Mouse (Mus musculus): ENCODE results near the gene Xpo6. TPM values are rescaled to one million over a fixed set of nuclear protein-coding genes. Genes with fewer than 3 reads are reported as not detected.

Gene Xpo6
- total RNA-seq (2022) = 10 to 100 TPM; 89.1 to 99.7 (median 96.2) TPM

- peak; percentile 89 to 90 for DNase-seq (ENCODE audit: low spot score in 2 of 2)
These were observed at the start of gene Xpo6 for GRCm38 (mm10) chr7:126200178-126200996. Gene Xpo6, minus strand, starts transcription at chr7:126200501.

DNA sequence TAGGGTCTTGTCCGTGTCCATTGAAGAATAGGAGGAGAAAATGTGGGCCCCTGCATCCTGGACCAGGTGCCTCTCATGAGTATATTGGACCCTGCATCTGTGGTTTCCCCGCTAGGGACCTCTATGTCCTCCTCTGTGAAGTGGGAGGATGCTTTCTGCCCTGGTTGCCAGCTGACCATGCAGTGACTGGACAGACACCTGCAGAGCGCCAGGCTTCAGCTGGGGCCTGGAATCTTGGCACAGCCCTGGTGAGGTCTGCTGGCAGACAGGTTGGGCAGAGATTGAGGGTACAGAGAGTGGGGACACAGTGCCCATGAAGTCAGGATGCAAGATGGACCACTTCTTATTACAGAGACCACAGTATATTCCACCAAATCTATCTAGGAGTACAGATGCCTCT is 49.7 kb upstream of the Xpo6 start:
- DNase-seq (ENCODE audit: low spot score in 2 of 2) = no peak

DNA sequence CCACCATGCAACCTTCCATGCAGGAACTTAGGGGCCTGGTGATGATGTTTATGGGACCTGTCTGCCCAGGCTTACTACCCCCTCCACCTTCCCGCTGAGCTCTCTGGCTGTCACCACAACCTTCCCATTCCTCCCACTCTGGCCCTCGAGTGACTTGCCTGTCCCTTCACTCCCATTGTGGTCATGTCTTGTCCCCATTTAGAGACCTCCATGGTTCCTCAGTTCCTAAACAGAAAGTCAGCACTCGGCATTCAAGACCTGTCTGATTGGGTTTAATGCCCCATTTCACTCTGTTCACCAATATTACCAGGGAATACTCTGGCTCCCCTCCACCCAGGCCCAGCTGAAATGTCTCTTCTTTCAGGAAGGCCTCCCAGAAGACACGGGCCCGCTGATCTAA is 48.8 kb upstream of the Xpo6 start:
- no peak for DNase-seq (ENCODE audit: low spot score in 2 of 2)

DNA sequence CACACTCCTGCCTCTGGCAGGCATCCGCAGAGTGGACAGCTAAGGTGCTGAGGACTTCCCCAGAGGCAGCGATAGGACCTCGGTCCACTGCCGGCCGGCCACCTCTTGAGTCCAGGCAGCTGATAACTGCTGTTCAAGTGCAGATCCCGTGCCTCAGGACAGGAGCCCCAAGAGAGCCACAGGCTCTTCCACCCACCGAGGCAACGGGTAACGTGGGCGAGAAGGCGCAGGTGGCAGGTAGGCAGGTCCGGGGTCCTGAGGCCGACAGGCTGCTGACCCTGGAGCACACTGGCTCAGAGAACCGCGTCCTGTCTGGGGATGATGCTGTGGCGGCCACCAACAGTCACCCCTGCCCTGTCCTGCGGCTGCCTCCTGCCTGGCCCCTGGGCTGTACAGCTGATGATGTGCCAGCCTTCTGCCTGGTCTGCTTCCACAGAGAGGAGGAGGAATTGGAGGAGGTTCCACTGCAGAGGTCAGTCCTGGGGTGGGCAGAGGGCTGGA is 48.4 kb upstream of the Xpo6 start:
- DNase-seq (ENCODE audit: low spot score in 2 of 2) = no peak

GRCm38 (mm10) chr7:126248088-126248487 is 47.8 kb upstream of the Xpo6 start:
- DNase-seq (ENCODE audit: low spot score in 2 of 2) = no peak

- DNase-seq (ENCODE audit: low spot score in 2 of 2) = no peak
These were observed 44.0 kb upstream of the Xpo6 start for GRCm38 (mm10) chr7:126244168-126244750.

DNA sequence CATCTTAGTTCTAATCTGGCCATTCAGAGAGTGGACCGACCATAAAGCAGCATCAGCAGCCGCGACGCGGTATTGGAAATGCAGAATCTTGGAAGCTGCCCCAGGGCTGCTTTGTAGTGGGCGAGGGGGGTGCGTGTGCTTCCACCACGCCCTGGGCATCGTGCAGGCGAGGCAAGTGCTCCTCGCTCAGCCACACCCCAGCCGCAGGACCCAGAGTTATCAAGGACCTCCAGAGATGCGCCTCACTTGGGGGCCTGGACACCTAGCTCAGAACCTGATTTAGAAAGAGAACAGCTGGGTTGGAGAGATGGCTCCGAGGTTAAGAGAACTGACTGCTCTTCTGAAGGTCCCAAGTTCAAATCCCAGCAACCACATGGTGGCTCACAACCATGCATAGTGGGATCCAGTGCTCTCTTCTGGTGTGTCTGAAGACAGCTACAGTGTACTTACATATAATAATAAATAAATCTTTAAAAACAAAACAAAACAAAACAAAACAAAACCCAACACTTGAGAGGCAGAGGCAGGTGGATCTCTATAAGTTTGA is 40.6 kb upstream of the Xpo6 start:
- no peak for DNase-seq (ENCODE audit: low spot score in 2 of 2)

DNA sequence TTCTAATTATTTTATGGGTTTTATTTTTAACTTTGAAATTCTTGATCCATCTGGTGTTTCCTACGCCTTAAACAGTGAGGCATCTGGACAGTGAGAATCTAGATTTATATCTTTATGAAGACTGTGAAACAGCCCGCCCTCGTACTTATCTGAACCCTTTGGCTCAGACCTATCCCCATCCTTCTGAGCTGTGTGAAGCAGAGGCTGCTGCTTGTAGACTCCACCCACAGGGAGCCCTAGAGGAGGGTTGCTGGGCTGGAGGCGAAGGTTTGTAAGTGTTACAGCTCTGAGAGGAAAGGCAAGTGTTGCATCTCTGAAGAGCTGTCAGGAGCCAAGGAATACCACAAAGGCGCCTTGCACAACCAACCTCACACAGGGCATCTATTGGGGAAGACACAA is 36.5 kb upstream of the Xpo6 start:
- DNase-seq (ENCODE audit: low spot score in 2 of 2) = peak in 1 of 2 experiments; percentile 33

GRCm38 (mm10) chr7:126236083-126236793 is 35.9 kb upstream of the Xpo6 start:
- no peak for DNase-seq (ENCODE audit: low spot score in 2 of 2)

- no peak for DNase-seq (ENCODE audit: low spot score in 2 of 2)
These were observed 34.3 kb upstream of the Xpo6 start for GRCm38 (mm10) chr7:126234611-126235010.

DNA sequence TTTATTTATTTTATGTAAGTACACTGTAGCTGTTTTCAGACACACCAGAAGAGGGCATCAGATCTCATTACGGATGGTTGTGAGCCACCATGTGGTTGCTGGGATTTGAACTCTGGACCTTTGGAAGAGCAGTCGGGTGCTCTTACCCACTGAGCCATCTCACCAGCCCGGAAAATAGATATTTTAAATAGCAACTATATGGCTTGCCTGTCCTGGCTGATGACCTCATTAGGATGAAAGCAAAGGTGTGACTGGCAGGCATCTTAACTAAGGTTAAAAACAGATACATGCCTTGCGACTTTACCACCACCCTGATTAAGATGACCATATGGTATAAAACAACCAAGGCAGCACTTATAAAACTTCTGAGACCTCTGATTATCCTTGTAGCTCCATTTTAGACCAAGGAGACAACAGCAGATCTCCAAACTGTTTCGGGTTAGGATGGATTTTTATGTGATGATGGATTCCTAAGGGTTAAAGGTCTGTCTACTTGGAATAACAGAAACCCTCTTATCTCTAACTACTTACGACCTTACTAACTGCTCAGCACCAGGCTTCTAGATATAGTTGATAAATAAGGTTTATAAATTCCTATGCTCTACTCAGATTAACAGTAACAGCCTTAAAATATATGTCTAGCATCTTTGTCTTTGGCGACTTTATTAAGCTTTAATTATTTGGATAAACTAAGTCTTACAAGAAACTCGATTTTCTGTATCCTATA is 32.2 kb upstream of the Xpo6 start:
- DNase-seq (ENCODE audit: low spot score in 2 of 2) = no peak

DNA sequence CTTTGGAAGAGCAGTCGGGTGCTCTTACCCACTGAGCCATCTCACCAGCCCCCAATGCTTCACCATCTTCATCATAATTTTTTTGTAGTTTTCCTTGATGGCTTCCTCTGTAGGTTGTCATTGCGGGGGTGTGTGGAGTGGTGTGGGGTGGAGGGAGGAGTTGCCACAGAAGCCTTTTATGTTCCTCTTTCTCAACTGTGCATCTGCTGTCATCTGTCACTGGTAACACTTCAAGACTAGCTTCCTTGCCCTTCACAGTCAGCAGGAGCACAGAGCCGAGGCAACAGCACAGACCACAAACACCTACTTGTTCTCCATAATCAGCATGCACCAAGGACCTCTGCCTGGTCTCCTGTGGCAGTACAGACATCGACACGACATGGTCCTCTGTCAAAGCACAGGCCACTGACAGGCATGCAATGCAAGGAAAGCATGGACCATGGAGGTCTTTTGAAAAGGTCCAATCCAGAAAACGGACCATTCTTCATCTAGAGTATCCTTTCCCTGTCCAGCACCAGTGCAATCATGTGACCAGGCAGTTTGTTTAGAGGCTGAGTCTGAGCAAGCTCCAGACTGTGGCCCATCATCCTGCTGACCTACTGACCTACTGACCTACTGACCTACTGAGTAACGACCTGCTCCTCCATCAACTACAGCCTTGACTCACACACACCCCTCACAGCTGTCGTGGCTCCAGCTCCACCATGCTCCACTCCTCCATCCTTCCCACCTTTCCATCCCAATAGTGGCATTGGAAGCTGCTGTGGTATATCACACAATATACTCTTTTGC is 30.3 kb upstream of the Xpo6 start:
- DNase-seq (ENCODE audit: low spot score in 2 of 2) = no peak

DNA sequence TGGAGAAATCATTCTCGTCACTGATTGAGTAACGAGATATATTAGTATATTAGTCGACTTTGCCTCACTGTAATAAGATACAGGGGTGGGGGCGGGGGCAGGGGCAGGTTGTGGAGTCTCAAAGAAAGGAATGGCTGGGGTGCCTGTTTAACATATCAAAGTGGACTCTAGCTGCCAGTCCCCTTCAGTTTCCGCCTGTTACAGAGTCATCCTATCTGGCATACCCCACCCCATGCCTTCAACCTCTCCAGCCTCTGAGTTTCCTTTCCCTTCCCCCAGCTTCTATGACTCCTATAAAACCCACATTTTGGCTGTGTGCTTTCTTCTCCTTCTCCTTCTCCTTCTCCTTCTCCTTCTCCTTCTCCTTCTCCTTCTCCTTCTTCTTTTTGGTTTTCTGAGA is 25.8 kb upstream of the Xpo6 start:
- DNase-seq (ENCODE audit: low spot score in 2 of 2) = no peak

GRCm38 (mm10) chr7:126222753-126223152 is 22.5 kb upstream of the Xpo6 start:
- no peak for DNase-seq (ENCODE audit: low spot score in 2 of 2)

GRCm38 (mm10) chr7:126220611-126221010 is 20.3 kb upstream of the Xpo6 start:
- DNase-seq (ENCODE audit: low spot score in 2 of 2) = no peak

- DNase-seq (ENCODE audit: low spot score in 2 of 2) = no peak
These were observed 18.0 kb upstream of the Xpo6 start for GRCm38 (mm10) chr7:126218311-126218710.

- DNase-seq (ENCODE audit: low spot score in 2 of 2) = no peak
These were observed 16.6 kb upstream of the Xpo6 start for GRCm38 (mm10) chr7:126216867-126217266.

DNA sequence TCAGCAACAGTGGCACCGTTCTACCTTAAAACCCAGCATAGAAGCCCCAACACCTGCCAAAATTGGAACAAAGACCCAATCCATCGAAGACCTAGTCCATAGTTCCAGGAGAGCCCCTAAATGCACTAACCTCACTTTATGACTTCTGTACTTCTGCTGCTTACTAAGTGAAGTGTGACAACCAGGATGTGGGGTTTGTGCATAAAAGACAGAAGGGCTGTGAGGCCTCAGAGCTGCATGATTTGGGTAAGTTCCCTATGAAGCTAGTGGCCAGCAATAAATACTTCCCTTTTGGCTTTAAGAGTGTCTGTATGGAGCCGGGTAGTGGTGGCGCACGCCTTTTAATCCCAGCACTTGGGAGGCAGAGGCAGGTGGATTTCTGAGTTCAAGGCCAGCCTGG is 10.6 kb upstream of the Xpo6 start:
- DNase-seq (ENCODE audit: low spot score in 2 of 2) = no peak

GRCm38 (mm10) chr7:126200997-126201345 is 670 bp upstream of the Xpo6 start:
- no peak for DNase-seq (ENCODE audit: low spot score in 2 of 2)

- DNase-seq (ENCODE audit: low spot score in 2 of 2) = peak; percentile 19 to 28
These were observed 604 bp downstream of the Xpo6 start for GRCm38 (mm10) chr7:126199691-126200102.

DNA sequence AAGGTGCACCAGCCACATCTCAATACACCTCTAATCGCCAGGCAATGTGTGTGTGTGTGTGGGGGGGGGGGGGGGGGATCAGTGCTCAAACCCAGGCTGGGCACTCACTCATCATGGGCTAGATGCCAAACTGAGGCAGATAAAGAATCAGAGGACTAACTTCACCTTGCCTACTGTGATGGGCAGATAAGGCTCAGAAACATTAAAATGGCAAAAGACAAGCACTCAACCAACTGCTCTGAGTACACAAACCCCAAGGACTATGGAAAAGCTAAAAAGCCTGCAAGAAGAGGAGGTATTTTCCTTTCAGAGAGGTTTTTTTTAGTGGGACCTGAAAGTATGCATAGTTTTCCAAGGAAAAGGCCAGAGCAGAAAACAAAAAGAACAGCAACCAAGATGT is 1.4 kb downstream of the Xpo6 start:
- no peak for DNase-seq (ENCODE audit: low spot score in 2 of 2)
